Mouse (Mus musculus) myocyte (in vitro differentiated cells): ENCODE results near the gene Aldh3a2. TPM values are rescaled to one million over a fixed set of nuclear protein-coding genes. Genes with fewer than 3 reads are reported as not detected.
"Not testable (repeated sequence)": the region's sequence is repeated elsewhere in the genome, so short reads cannot be mapped to it uniquely, and the experiment has no call there.

ENCODE experiments used
- H3K27me3 ChIP-seq: one replicate; pipeline ENCODE4 v1.6.1; 2011; ENCODE audit not compliant: control insufficient read depth, insufficient read depth, insufficient read length
- H3K36me3 ChIP-seq: one replicate; pipeline ENCODE4 v1.6.1; 2011; ENCODE audit not compliant: control insufficient read depth, insufficient read depth
- H3K4me2 ChIP-seq: one replicate; pipeline ENCODE4 v1.6.1; 2011; ENCODE audit warnings: low read depth, control low read depth
- H3K4me3 ChIP-seq: one replicate; pipeline ENCODE4 v1.5.1; 2011; ENCODE audit warnings: mild to moderate bottlenecking, control low read depth, moderate library complexity
- H3K79me2 ChIP-seq: one replicate; pipeline ENCODE4 v1.6.1; 2011; ENCODE audit not compliant: control insufficient read depth, insufficient read depth
- H3ac ChIP-seq: one replicate; pipeline ENCODE4 v1.6.1; 2011; ENCODE audit not compliant: control insufficient read depth, insufficient read length
- CEBPB ChIP-seq: IDR thresholded peaks from 2 replicates; pipeline ENCODE4 v1.6.1; 2011; ENCODE audit warnings: mild to moderate bottlenecking, moderate library complexity; ENCODE audit not compliant: poor library complexity, insufficient read depth, severe bottlenecking
- E2F4 ChIP-seq: IDR thresholded peaks from one replicate; pipeline ENCODE4 v1.6.1; 2011; ENCODE audit warnings: mild to moderate bottlenecking, control low read depth, moderate library complexity; ENCODE audit not compliant: insufficient read depth
- MAX ChIP-seq: IDR thresholded peaks from one replicate; pipeline ENCODE4 v1.6.1; 2011; ENCODE audit warnings: low read depth, mild to moderate bottlenecking, control low read depth
- MYOD1 ChIP-seq, 3 experiments: IDR thresholded peaks; one replicate each; pipeline ENCODE4 v1.6.1; 2011; ENCODE audit warnings: control low read depth in 2 of 3, low read depth in 2 of 3, mild to moderate bottlenecking in 2 of 3, moderate library complexity in 1 of 3; ENCODE audit not compliant: insufficient read length in 2 of 3, control insufficient read depth in 1 of 3
- MYOG ChIP-seq, 3 experiments: IDR thresholded peaks; one replicate each; pipeline ENCODE4 v1.6.1; 2011; ENCODE audit warnings: control low read depth in 2 of 3, low read depth in 2 of 3, mild to moderate bottlenecking in 2 of 3; ENCODE audit not compliant: insufficient read length in 2 of 3, control insufficient read depth in 1 of 3, insufficient read depth in 1 of 3
- POLR2A ChIP-seq: IDR thresholded peaks from one replicate; pipeline ENCODE4 v1.6.1; 2011; ENCODE audit warnings: low read depth, mild to moderate bottlenecking, control low read depth, moderate library complexity; ENCODE audit not compliant: insufficient read length
- POLR2AphosphoS2 ChIP-seq: IDR thresholded peaks from one replicate; pipeline ENCODE4 v1.6.1; 2011; ENCODE audit warnings: low read depth, control low read depth; ENCODE audit not compliant: insufficient read length
- REST ChIP-seq: IDR thresholded peaks from one replicate; pipeline ENCODE4 v1.6.1; 2011; ENCODE audit warnings: mild to moderate bottlenecking, control low read depth, moderate library complexity; ENCODE audit not compliant: insufficient read depth, insufficient read length
- SRF ChIP-seq: IDR thresholded peaks from one replicate; pipeline ENCODE4 v1.6.1; 2011; ENCODE audit warnings: low read depth; ENCODE audit not compliant: control insufficient read depth, insufficient read length
- TCF12 ChIP-seq: IDR thresholded peaks from one replicate; pipeline ENCODE4 v1.6.1; 2011; ENCODE audit warnings: mild to moderate bottlenecking, control low read depth; ENCODE audit not compliant: poor library complexity, insufficient read depth, severe bottlenecking
- TCF3 ChIP-seq: IDR thresholded peaks from one replicate; pipeline ENCODE4 v1.6.1; 2011; ENCODE audit warnings: low read depth, control low read depth; ENCODE audit not compliant: insufficient read length
- USF1 ChIP-seq: IDR thresholded peaks from one replicate; pipeline ENCODE4 v1.6.1; 2011; ENCODE audit warnings: low read depth, mild to moderate bottlenecking, control low read depth, moderate library complexity
- polyA plus RNA-seq: library from polyadenylated mRNA; unstranded; fragments of >200 nt; fragmentation: generic; extraction: Trizol; gene quantifications from one replicate; pipeline ENCODE4 v1.2.1, GENCODE M21; 2012; ENCODE audit warnings: missing spikeins

Gene Aldh3a2
- polyA plus RNA-seq, 1 experiment, result 28.6 TPM

DNA sequence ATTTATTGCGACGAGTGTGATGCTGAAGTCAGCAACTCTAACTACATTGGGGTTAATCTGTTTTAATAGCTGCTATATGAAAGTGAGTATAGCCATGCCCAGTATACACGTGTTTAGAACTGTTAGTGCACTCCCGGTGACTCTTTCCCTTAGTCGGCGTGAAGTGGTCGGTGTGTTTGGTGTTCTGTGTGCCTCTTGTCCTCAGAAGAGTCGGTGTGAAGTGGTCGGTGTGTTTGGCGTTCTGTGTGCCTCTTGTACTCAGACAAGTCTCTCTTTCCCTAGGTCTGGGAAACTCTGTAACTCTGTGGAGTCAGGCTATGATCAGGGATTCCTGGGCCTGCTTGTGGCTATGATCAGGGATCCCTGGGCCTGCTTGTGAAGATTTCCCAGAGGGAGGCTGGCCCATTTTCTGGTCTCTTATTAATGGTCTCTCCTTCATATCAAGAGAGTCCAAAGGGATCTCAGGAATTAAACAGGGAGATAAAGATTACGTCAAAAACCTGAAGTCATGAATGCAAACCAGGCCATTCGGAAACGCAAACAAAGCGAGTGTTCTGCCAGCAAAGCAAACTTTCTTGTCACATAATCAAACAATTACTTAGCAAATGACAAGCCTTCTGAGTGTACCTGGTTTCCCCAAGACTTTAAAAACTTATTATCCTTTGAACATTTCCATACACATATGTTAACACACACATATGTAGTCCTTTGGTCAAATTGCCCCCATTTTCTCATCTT is 70.5 kb downstream of the Aldh3a2 start:
- TF ChIP-seq MYOD1 (IDR thresholded peaks at IDR 0.05; ENCODE audit: control insufficient read depth in 1 of 3, insufficient read length in 2 of 3, low read depth in 2 of 3) (no peak), E2F4 (no peak), TCF3 (no peak), MYOG (IDR thresholded peaks at IDR 0.05; ENCODE audit: control insufficient read depth in 1 of 3, insufficient read depth in 1 of 3, insufficient read length in 2 of 3, low read depth in 2 of 3) (no peak), SRF (no peak), MAX (no peak), CEBPB (no peak), POLR2AphosphoS2 (no peak), POLR2A (no peak), TCF12 (no peak), REST (no peak), USF1 (no peak)
- Histone ChIP-seq H3K27me3 (no peaks in the 10 kb centered on the region), H3K36me3 (no peaks in the 10 kb centered on the region), H3ac (no peak overlapping the region), H3K4me3 (no peak overlapping the region), H3K79me2 (no peaks in the 10 kb centered on the region), H3K4me2 (no peak overlapping the region)

DNA sequence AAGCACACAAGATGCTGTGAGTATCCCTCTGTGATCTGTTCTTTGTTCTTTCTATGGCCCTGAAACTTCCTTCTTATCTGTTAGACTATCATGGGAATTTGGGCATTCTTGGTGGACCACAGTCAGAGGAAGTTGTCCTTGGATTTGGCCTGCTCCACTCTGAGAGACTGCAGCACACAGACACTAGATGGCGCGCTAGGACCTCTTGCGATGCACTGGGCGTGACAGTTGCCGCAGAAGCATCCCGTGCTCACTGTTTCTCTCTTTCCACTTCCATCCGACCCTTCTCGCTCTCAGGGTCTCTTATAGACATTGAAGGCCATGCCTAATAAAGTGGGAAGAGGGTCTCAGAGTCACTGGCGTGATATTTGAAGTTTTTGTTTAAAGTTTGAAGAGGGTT is 73.9 kb downstream of the Aldh3a2 start:
- no peaks in the 10 kb centered on the region for H3K27me3 ChIP-seq
- no peak overlapping the region for H3K4me2 ChIP-seq
- H3ac ChIP-seq, result no peak overlapping the region
- TF ChIP-seq MYOD1 (IDR thresholded peaks at IDR 0.05; ENCODE audit: control insufficient read depth in 1 of 3, insufficient read length in 2 of 3, low read depth in 2 of 3) (no peak), MYOG (IDR thresholded peaks at IDR 0.05; ENCODE audit: control insufficient read depth in 1 of 3, insufficient read depth in 1 of 3, insufficient read length in 2 of 3, low read depth in 2 of 3) (peak in 1 of 3 experiments; percentile 41)
- no peaks in the 10 kb centered on the region for H3K79me2 ChIP-seq
- no peak overlapping the region for H3K4me3 ChIP-seq
- H3K36me3 ChIP-seq, result no peaks in the 10 kb centered on the region

DNA sequence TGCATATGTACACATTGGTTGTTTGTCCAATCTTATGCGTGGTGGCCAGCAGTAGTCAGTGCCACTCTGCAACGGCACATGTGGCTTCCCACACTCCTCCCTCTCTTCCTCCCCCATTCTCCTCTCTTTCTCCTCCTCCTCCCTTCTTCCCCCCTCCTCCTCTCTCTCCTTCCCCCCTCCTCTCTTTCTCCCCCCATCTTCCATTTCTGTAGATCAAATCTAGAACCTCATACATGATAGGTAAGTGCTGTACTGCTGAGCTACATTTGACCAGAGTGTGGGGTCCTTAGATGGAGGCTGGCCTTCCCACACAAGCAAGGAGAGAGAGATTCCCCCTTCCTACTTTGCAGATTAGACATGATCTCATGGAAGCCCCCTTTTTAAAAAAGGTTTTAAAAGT is 74.5 kb downstream of the Aldh3a2 start:
- TF ChIP-seq POLR2A, result no peak
- TF ChIP-seq TCF12, result no peak
- TF ChIP-seq E2F4, result no peak
- no peak for TF ChIP-seq POLR2AphosphoS2
- TF ChIP-seq USF1, result no peak
- TF ChIP-seq TCF3, result no peak
- no peak for TF ChIP-seq MAX
- TF ChIP-seq SRF, result no peak
- TF ChIP-seq REST, result no peak
- no peak for TF ChIP-seq MYOG (IDR thresholded peaks at IDR 0.05; ENCODE audit: control insufficient read depth in 1 of 3, insufficient read depth in 1 of 3, insufficient read length in 2 of 3, low read depth in 2 of 3)
- H3ac ChIP-seq, result no peak overlapping the region
- H3K27me3 ChIP-seq, result no peaks in the 10 kb centered on the region
- no peak overlapping the region for H3K4me3 ChIP-seq
- no peaks in the 10 kb centered on the region for H3K36me3 ChIP-seq
- H3K79me2 ChIP-seq, result no peaks in the 10 kb centered on the region
- H3K4me2 ChIP-seq, result no peak overlapping the region

DNA sequence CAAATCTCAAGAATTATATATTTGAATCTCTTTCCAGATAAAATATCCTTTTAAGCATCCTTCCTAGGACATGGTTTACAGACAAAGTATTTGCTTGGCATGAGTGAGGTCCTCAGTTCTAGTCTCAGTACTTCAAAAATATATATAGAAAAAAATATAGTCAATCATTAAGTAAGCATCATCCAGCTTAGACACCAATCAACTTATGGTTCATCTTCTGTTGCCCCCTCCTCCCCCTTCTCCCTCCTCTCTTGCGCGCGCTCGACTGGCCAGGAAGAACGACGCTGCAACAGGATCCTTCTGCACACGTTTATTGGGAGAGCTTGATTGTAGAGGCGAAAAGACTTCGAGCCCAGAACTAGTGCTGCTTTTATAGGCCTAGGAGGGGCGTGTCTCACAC is 75.1 kb downstream of the Aldh3a2 start:
- H3K4me3 ChIP-seq, H3K36me3 ChIP-seq, H3K79me2 ChIP-seq, H3K4me2 ChIP-seq, H3K27me3 ChIP-seq, H3ac ChIP-seq: not testable (repeated sequence)

DNA sequence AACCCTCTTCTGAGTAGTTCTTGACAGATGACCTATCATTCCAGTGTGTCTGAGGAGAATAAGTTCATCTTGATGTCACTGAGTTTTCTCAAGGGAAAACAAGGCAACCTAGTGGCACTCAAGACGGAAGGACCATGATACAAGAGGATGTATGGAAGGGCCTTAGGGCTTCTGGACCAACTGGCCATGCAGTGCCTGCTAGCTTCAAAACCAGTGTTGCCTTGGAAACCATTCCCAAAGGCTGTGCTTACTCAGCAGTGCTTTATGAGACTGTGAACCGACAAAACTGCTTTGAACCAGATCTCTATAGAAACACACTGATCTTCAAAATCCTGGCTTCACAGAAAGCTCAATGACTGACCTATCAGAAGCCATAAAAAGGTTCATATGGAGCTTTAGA is 76.5 kb downstream of the Aldh3a2 start:
- Histone ChIP-seq H3K27me3 (no peaks in the 10 kb centered on the region), H3ac (no peak overlapping the region), H3K79me2 (no peaks in the 10 kb centered on the region), H3K4me2 (no peak overlapping the region), H3K36me3 (no peaks in the 10 kb centered on the region), H3K4me3 (no peak overlapping the region)
- TF ChIP-seq SRF, result no peak
- no peak for TF ChIP-seq MAX
- TF ChIP-seq E2F4, result no peak
- TF ChIP-seq MYOG (IDR thresholded peaks at IDR 0.05; ENCODE audit: control insufficient read depth in 1 of 3, insufficient read depth in 1 of 3, insufficient read length in 2 of 3, low read depth in 2 of 3), result no peak
- TF ChIP-seq REST, result no peak
- TF ChIP-seq USF1, result no peak
- no peak for TF ChIP-seq TCF3
- TF ChIP-seq POLR2AphosphoS2, result no peak
- TF ChIP-seq POLR2A, result no peak
- TF ChIP-seq MYOD1 (IDR thresholded peaks at IDR 0.05; ENCODE audit: control insufficient read depth in 1 of 3, insufficient read length in 2 of 3, low read depth in 2 of 3), result no peak
- TF ChIP-seq CEBPB, result no peak
- TF ChIP-seq TCF12, result no peak
